Mouse (Mus musculus) Patski (cell line): Measurements from ENCODE around the gene Zfp385b. TPM values are rescaled to one million over a fixed set of nuclear protein-coding genes. Genes with fewer than 3 reads are reported as not detected.

Experiments
- ATAC-seq: fragments of 100-300 bp; one replicate; pipeline ENCODE4 v1.8.0; 2021
- CTCF ChIA-PET: fragments of 350-600 bp; sonication (Branson Sonifier 250); formaldehyde crosslinking; loops from one replicate; lab custom pipeline; 2022; ENCODE audit warnings: inconsistent platforms; lab: Charles Lee
- POLR2A ChIA-PET: fragments of 350-600 bp; sonication (Branson Sonifier 250); formaldehyde crosslinking; loops from one replicate; lab custom pipeline; 2022; ENCODE audit warnings: antibody characterized with exemption, inconsistent platforms; lab: Charles Lee
- DNase-seq: peaks from one replicate; pipeline ENCODE4 v3.0.0-alpha.2; 2011; ENCODE audit warnings: low read depth, low spot score
- H3K27me3 ChIP-seq: fragments of 371-371 bp; one replicate; pipeline ENCODE4 v1.5.1; 2021
- CTCF ChIP-seq: fragments of 100-300 bp; IDR thresholded peaks from one replicate; pipeline ENCODE4 v1.5.1; 2021
- in situ Hi-C: fragments of 300-500 bp; cut with MboI; formaldehyde crosslinking; loops from 3 replicates; pipeline ENCODE4 v1.11.1; 2018; ENCODE audit warnings: low pct_unique_long_range_greater_than_20kb, mixed read lengths
- polyA plus RNA-seq: library from polyadenylated mRNA; unstranded; gene quantifications from one replicate; pipeline ENCODE4 v1.2.3, GENCODE M21; 2021

Zfp385b gene
- polyA plus RNA-seq, 1 experiment from 2014 or later = 0.74 TPM

GRCm38 (mm10) chr2:77448951-77449480, 370.4 kb downstream of the Zfp385b start:
- TF ChIP-seq CTCF = no peak
- ATAC-seq (no peak), DNase-seq (no peak)
- ChIA-PET POLR2A (no interaction called here), CTCF (interaction anchor here (0.7 kb wide), 1 partner anchor 20 kb away, joined by 3 read pairs; no protein-coding TSS in a partner anchor)
- peaks cover 7% of the 10 kb centered on the region for H3K27me3 ChIP-seq
- in situ Hi-C loops = no loop called here

GRCm38 (mm10) chr2:77444282-77444681, 375.2 kb downstream of the Zfp385b start:
- POLR2A ChIA-PET = no interaction called here
- no peak for DNase-seq

GRCm38 (mm10) chr2:77440591-77440990, 378.8 kb downstream of the Zfp385b start:
- no peak for TF ChIP-seq CTCF
- ChIA-PET POLR2A (no interaction called here), CTCF (interaction anchor here (0.8 kb wide), 1 partner anchor 16 kb away, joined by 3 read pairs; no protein-coding TSS in a partner anchor)
- H3K27me3 ChIP-seq = no peaks in the 10 kb centered on the region
- DNase-seq (no peak), ATAC-seq (no peak)
- in situ Hi-C loops = no loop called here

More at GRCm38 (mm10) chr2:77444282-77444681, 375.2 kb downstream of the Zfp385b start:
- no peak for ATAC-seq
- H3K27me3 ChIP-seq = peaks cover 2% of the 10 kb centered on the region
- in situ Hi-C loops = no loop called here
- CTCF ChIA-PET = interaction anchor here (2.3 kb wide), 1 partner anchor 8 kb away, joined by 13 read pairs; no protein-coding TSS in a partner anchor
- TF ChIP-seq CTCF = no peak

GRCm38 (mm10) chr2:77436241-77436759, 383.1 kb downstream of the Zfp385b start:
- POLR2A ChIA-PET = no interaction called here
- in situ Hi-C loops = no loop called here
- ATAC-seq (no peak), DNase-seq (no peak)
- no peak for TF ChIP-seq CTCF
- peaks cover 6% of the 10 kb centered on the region for H3K27me3 ChIP-seq
- CTCF ChIA-PET = no interaction called here

- TF ChIP-seq CTCF = no peak
- ChIA-PET POLR2A (no interaction called here), CTCF (no interaction called here)
- H3K27me3 ChIP-seq = peaks cover 46% of the 10 kb centered on the region
- DNase-seq (no peak), ATAC-seq (no peak)
- in situ Hi-C loops = no loop called here
Observed at GRCm38 (mm10) chr2:77419476-77419875, 400.0 kb downstream of the Zfp385b start.

- POLR2A ChIA-PET = no interaction called here
- TF ChIP-seq CTCF = no peak
- no peak for DNase-seq
- H3K27me3 ChIP-seq = peaks cover 46% of the 10 kb centered on the region
- CTCF ChIA-PET = no interaction called here
- no peak for ATAC-seq
- in situ Hi-C loops = no loop called here
Observed at GRCm38 (mm10) chr2:77418078-77418477, 401.4 kb downstream of the Zfp385b start.

- in situ Hi-C loops = no loop called here
- POLR2A ChIA-PET = no interaction called here
- H3K27me3 ChIP-seq = peaks cover 26% of the 10 kb centered on the region
- TF ChIP-seq CTCF = no peak
- DNase-seq (no peak), ATAC-seq (no peak)
- CTCF ChIA-PET = no interaction called here
Observed at GRCm38 (mm10) chr2:77412171-77412570, 407.3 kb downstream of the Zfp385b start.

- ATAC-seq (no peak), DNase-seq (no peak)
- POLR2A ChIA-PET = interaction anchor here (0.7 kb wide), 1 partner anchor 29 kb away, joined by 3 read pairs; no protein-coding TSS in a partner anchor
- no peak for TF ChIP-seq CTCF
- in situ Hi-C loops = no loop called here
- peaks cover 25% of the 10 kb centered on the region for H3K27me3 ChIP-seq
- CTCF ChIA-PET = no interaction called here
Observed at GRCm38 (mm10) chr2:77411612-77412011, 407.8 kb downstream of the Zfp385b start.

GRCm38 (mm10) chr2:77409521-77410135, 409.8 kb downstream of the Zfp385b start:
- peaks cover 24% of the 10 kb centered on the region for H3K27me3 ChIP-seq
- ChIA-PET CTCF (no interaction called here), POLR2A (no interaction called here)
- ATAC-seq (no peak), DNase-seq (no peak)
- no peak for TF ChIP-seq CTCF
- in situ Hi-C loops = no loop called here

GRCm38 (mm10) chr2:77408972-77409371, 410.5 kb downstream of the Zfp385b start:
- H3K27me3 ChIP-seq = peaks cover 28% of the 10 kb centered on the region
- POLR2A ChIA-PET = no interaction called here
- ATAC-seq = no peak
- peak; percentile 45 for TF ChIP-seq CTCF
- CTCF ChIA-PET = interaction anchor here (0.6 to 1.0 kb wide), 3 partner anchors 9 to 22 kb away, joined by 3 to 4 read pairs (median 3); no protein-coding TSS in a partner anchor
- in situ Hi-C loops = no loop called here
- no peak for DNase-seq

GRCm38 (mm10) chr2:77402329-77402728, 417.1 kb downstream of the Zfp385b start:
- ATAC-seq (no peak), DNase-seq (no peak)
- peaks cover 26% of the 10 kb centered on the region for H3K27me3 ChIP-seq
- CTCF ChIA-PET = interaction anchor here (1.4 kb wide), 1 partner anchor 16 kb away, joined by 3 read pairs; no protein-coding TSS in a partner anchor
- TF ChIP-seq CTCF = no peak
- POLR2A ChIA-PET = no interaction called here
- in situ Hi-C loops = no loop called here
